Mouse (Mus musculus) CH12.LX (cell line): ENCODE measurements around the gene Me3. TPM values are rescaled to one million over a fixed set of nuclear protein-coding genes. Genes with fewer than 3 reads are reported as not detected.

Source experiments
- DNase-seq: peaks from one replicate; pipeline ENCODE4 v3.0.0-alpha.2; 2013; ENCODE audit errors: extremely low read depth
- H3K27ac ChIP-seq: 2 replicates; pipeline ENCODE4 v1.5.1; 2012; ENCODE audit warnings: low read depth, mild to moderate bottlenecking, control low read depth, moderate library complexity; ENCODE audit not compliant: insufficient read depth
- H3K27me3 ChIP-seq: replicated peaks from 2 replicates; pipeline ENCODE3; 2012; ENCODE audit warnings: inconsistent platforms
- H3K36me3 ChIP-seq, 2 experiments: replicated peaks in 1 of 2; 2 replicates each; pipeline versions ENCODE3 to v1.6.1; 2012; ENCODE audit warnings: inconsistent platforms in 1 of 2, low read length in 1 of 2, mild to moderate bottlenecking in 1 of 2, mixed read lengths in 1 of 2, moderate library complexity in 1 of 2; ENCODE audit not compliant: control insufficient read depth in 1 of 2, insufficient read depth in 1 of 2
- H3K4me1 ChIP-seq, 2 experiments: 2 replicates each; pipeline ENCODE4 v1.6.1; 2012; ENCODE audit warnings: inconsistent platforms in 1 of 2, moderate library complexity in 1 of 2; ENCODE audit not compliant: insufficient read depth in 2 of 2, control insufficient read depth in 1 of 2
- H3K4me2 ChIP-seq: 2 replicates; pipeline ENCODE4 v1.6.1; 2012; ENCODE audit warnings: low read depth, mild to moderate bottlenecking, control low read depth; ENCODE audit not compliant: poor library complexity, insufficient read depth, severe bottlenecking
- H3K4me3 ChIP-seq, 3 experiments: fragments of 150-350 bp in 1 of 3; sonication (generic) in 1 of 3; replicated peaks in 1 of 3; 2 replicates each; pipeline versions ENCODE3 to v1.5.1; 2011 to 2012; ENCODE audit warnings: low read depth in 2 of 3, low read length in 2 of 3, mild to moderate bottlenecking in 2 of 3, moderate library complexity in 2 of 3, control low read depth in 1 of 3, improper control_type of control experiment in 1 of 3, inconsistent platforms in 1 of 3, mixed read lengths in 1 of 3; ENCODE audit not compliant: poor library complexity in 1 of 3
- H3K79me2 ChIP-seq: replicated peaks from 2 replicates; pipeline ENCODE4 v1.6.1; 2012; ENCODE audit warnings: mild to moderate bottlenecking, moderate library complexity; ENCODE audit not compliant: control insufficient read depth, poor library complexity, insufficient read depth, severe bottlenecking; ENCODE audit errors: extremely low read depth
- H3K9ac ChIP-seq: 2 replicates; pipeline ENCODE4 v1.6.1; 2012; ENCODE audit warnings: low read depth, mild to moderate bottlenecking, control low read depth, moderate library complexity; ENCODE audit not compliant: insufficient read depth
- H3K9me3 ChIP-seq: replicated peaks from 2 replicates; pipeline ENCODE3; 2012; ENCODE audit warnings: low read length, inconsistent platforms, mixed read lengths
- CHD2 ChIP-seq: IDR thresholded peaks from 2 replicates; pipeline ENCODE4 v1.6.1; 2011; ENCODE audit warnings: low read length, improper control_type of control experiment
- CTCF ChIP-seq, 2 experiments: IDR thresholded peaks in 1 of 2; conservative IDR thresholded peaks in 1 of 2; 2 replicates each; pipeline ENCODE4 v1.5.1; 2011 to 2012; ENCODE audit warnings: low read depth in 2 of 2, low read length in 2 of 2, improper control_type of control experiment in 1 of 2, inconsistent platforms in 1 of 2, mild to moderate bottlenecking in 1 of 2, moderate library complexity in 1 of 2
- ELF1 ChIP-seq: IDR thresholded peaks from 2 replicates; pipeline ENCODE4 v1.6.1; 2014; ENCODE audit warnings: low read depth, mild to moderate bottlenecking, inconsistent platforms, low read length, improper control_type of control experiment
- ETS1 ChIP-seq: conservative IDR thresholded peaks from 2 replicates; pipeline ENCODE4 v1.6.1; 2012; ENCODE audit warnings: low read depth, mild to moderate bottlenecking, inconsistent platforms, low read length, improper control_type of control experiment, moderate library complexity
- GABPA ChIP-seq: IDR thresholded peaks from 2 replicates; pipeline ENCODE4 v1.6.1; 2012; ENCODE audit warnings: low read depth, low read length, improper control_type of control experiment, inconsistent platforms; ENCODE audit not compliant: insufficient replicate concordance
- JUN ChIP-seq: IDR thresholded peaks from 2 replicates; pipeline ENCODE4 v1.6.1; 2011; ENCODE audit warnings: low read depth, mild to moderate bottlenecking, low read length, improper control_type of control experiment, moderate library complexity; ENCODE audit not compliant: insufficient read depth
- KAT2A ChIP-seq: IDR thresholded peaks from 2 replicates; pipeline ENCODE4 v1.6.1; 2012; ENCODE audit warnings: low read length, improper control_type of control experiment, inconsistent platforms; ENCODE audit not compliant: insufficient replicate concordance
- MAX ChIP-seq: IDR thresholded peaks from 2 replicates; pipeline ENCODE4 v1.6.1; 2011; ENCODE audit warnings: low read length, improper control_type of control experiment
- MAZ ChIP-seq: IDR thresholded peaks from 2 replicates; pipeline ENCODE4 v1.6.1; 2012; ENCODE audit warnings: low read depth, mild to moderate bottlenecking, inconsistent platforms, low read length, improper control_type of control experiment, moderate library complexity
- NRF1 ChIP-seq: IDR thresholded peaks from 2 replicates; pipeline ENCODE4 v1.6.1; 2014; ENCODE audit warnings: low read depth, mild to moderate bottlenecking, inconsistent platforms, low read length, improper control_type of control experiment, moderate library complexity
- PAX5 ChIP-seq: IDR thresholded peaks from 2 replicates; pipeline ENCODE4 v1.6.1; 2012; ENCODE audit warnings: low read length, inconsistent platforms, mixed read lengths
- POLR2AphosphoS2 ChIP-seq: IDR thresholded peaks from 2 replicates; pipeline ENCODE4 v1.6.1; 2011; ENCODE audit warnings: low read depth, low read length, improper control_type of control experiment
- RCOR1 ChIP-seq: conservative IDR thresholded peaks from 2 replicates; pipeline ENCODE4 v1.6.1; 2012; ENCODE audit warnings: low read depth, mild to moderate bottlenecking, inconsistent platforms, low read length, improper control_type of control experiment
- SIN3A ChIP-seq: IDR thresholded peaks from 2 replicates; pipeline ENCODE4 v1.6.1; 2012; ENCODE audit warnings: low read length, improper control_type of control experiment, inconsistent platforms
- TBP ChIP-seq: conservative IDR thresholded peaks from 2 replicates; pipeline ENCODE4 v1.6.1; 2011; ENCODE audit warnings: low read depth, low read length, improper control_type of control experiment
- TCF12 ChIP-seq: IDR thresholded peaks from 2 replicates; pipeline ENCODE4 v1.6.1; 2014; ENCODE audit warnings: low read depth, mild to moderate bottlenecking, inconsistent platforms, low read length, improper control_type of control experiment
- UBTF ChIP-seq: IDR thresholded peaks from 2 replicates; pipeline ENCODE4 v1.6.1; 2012; ENCODE audit warnings: low read depth, mild to moderate bottlenecking, inconsistent platforms, low read length, improper control_type of control experiment, moderate library complexity
- USF1 ChIP-seq: IDR thresholded peaks from 2 replicates; pipeline ENCODE4 v1.6.1; 2014; ENCODE audit warnings: low read depth, mild to moderate bottlenecking, inconsistent platforms, low read length, improper control_type of control experiment
- USF2 ChIP-seq: conservative IDR thresholded peaks from 2 replicates; pipeline ENCODE4 v1.6.1; 2011; ENCODE audit warnings: low read depth, low read length, improper control_type of control experiment
- ZKSCAN1 ChIP-seq: IDR thresholded peaks from 2 replicates; pipeline ENCODE4 v1.6.1; 2012; ENCODE audit warnings: low read depth, inconsistent platforms, low read length, improper control_type of control experiment, borderline replicate concordance
- ZNF384 ChIP-seq: IDR thresholded peaks from 2 replicates; pipeline ENCODE4 v1.6.1; 2012; ENCODE audit warnings: low read depth, low read length, improper control_type of control experiment, inconsistent platforms
- dilution Hi-C: fragments of 300-500 bp; cut with MboI; formaldehyde crosslinking; loops from 2 replicates; pipeline ENCODE4 v1.14.3; 2020; ENCODE audit warnings: low sequenced_read_pairs; ENCODE audit not compliant: extremely low pct_unique_long_range_greater_than_20kb, extremely low pct_ligation_motif_present
- in situ Hi-C: fragments of 300-500 bp; cut with MboI; formaldehyde crosslinking; loops from 3 replicates; pipeline ENCODE4 v1.14.3; 2019; ENCODE audit warnings: low sequenced_read_pairs, low pct_ligation_motif_present, low pct_unique_long_range_greater_than_20kb, mixed read lengths
- polyA plus RNA-seq: library from polyadenylated mRNA; unstranded; fragments of >175 nt; gene quantifications from 2 replicates; pipeline ENCODE4 v1.2.1, GENCODE M21; 2012; ENCODE audit warnings: low read depth; ENCODE audit not compliant: insufficient read length
- total RNA-seq, 2 experiments: library from RNA; depleted of rRNA; stranded (reverse); fragments of 300-350 nt in 1 of 2; fragments of >200 nt in 1 of 2; gene quantifications; 2 replicates each; pipeline ENCODE4 v1.2.3; 2012 to 2014

The Me3 gene
- total and polyA plus RNA-seq, 3 experiments, result not detected

- H3K9me3 ChIP-seq, result no peaks in the 10 kb centered on the region
- TF ChIP-seq POLR2AphosphoS2, result no peak
- no peak for TF ChIP-seq TCF12
- no peak for TF ChIP-seq ELF1
- no peak for TF ChIP-seq CTCF (conservative IDR thresholded peaks at IDR 0.05 in 1 of 2, IDR thresholded peaks at IDR 0.05 in 1 of 2; ENCODE audit: low read depth in 2 of 2, low read length in 2 of 2)
- no peak for TF ChIP-seq ETS1
- TF ChIP-seq MAX, result no peak
- TF ChIP-seq ZNF384, result no peak
- TF ChIP-seq JUN, result no peak
- TF ChIP-seq PAX5, result no peak
- TF ChIP-seq RCOR1, result no peak
- TF ChIP-seq ZKSCAN1, result no peak
- TF ChIP-seq MAZ, result no peak
- TF ChIP-seq USF2, result no peak
- no peak for TF ChIP-seq UBTF
- TF ChIP-seq CHD2, result no peak
- TF ChIP-seq TBP, result no peak
- TF ChIP-seq SIN3A, result no peak
- TF ChIP-seq KAT2A, result no peak
- no peaks in the 10 kb centered on the region for H3K36me3 ChIP-seq
- H3K4me3 ChIP-seq, result no peak overlapping the region
- H3K27ac ChIP-seq, result no peak overlapping the region
- in situ Hi-C loops (no loop called here), dilution Hi-C loops (no loop called here)
- no peaks in the 10 kb centered on the region for H3K4me1 ChIP-seq
- no peak for DNase-seq
- no peaks in the 10 kb centered on the region for H3K79me2 ChIP-seq
- H3K4me2 ChIP-seq, result no peak overlapping the region
- H3K27me3 ChIP-seq, result no peaks in the 10 kb centered on the region
- no peak overlapping the region for H3K9ac ChIP-seq
These were observed 95.4 kb downstream of the Me3 start for GRCm38 (mm10) chr7:89727615-89728014.

- Histone ChIP-seq H3K36me3 (no peaks in the 10 kb centered on the region), H3K79me2 (no peaks in the 10 kb centered on the region), H3K4me1 (no peaks in the 10 kb centered on the region), H3K9me3 (no peaks in the 10 kb centered on the region), H3K4me2 (no peak overlapping the region), H3K27ac (no peak overlapping the region), H3K4me3 (no peak overlapping the region), H3K9ac (no peak overlapping the region), H3K27me3 (no peaks in the 10 kb centered on the region)
- dilution Hi-C loops (no loop called here), in situ Hi-C loops (no loop called here)
- no peak for DNase-seq
- no peak for TF ChIP-seq USF1
- no peak for TF ChIP-seq NRF1
- TF ChIP-seq CHD2, result no peak
- TF ChIP-seq GABPA, result no peak
These were observed 96.2 kb downstream of the Me3 start for GRCm38 (mm10) chr7:89728393-89728792.
